Mouse (Mus musculus) R1 (cell line): ENCODE data around the gene Hs1bp3.

Experiments
- DNase-seq: peaks from one replicate; pipeline ENCODE4 v3.0.0-alpha.2; 2018; ENCODE audit warnings: low read depth, low spot score

Gene Hs1bp3

DNA sequence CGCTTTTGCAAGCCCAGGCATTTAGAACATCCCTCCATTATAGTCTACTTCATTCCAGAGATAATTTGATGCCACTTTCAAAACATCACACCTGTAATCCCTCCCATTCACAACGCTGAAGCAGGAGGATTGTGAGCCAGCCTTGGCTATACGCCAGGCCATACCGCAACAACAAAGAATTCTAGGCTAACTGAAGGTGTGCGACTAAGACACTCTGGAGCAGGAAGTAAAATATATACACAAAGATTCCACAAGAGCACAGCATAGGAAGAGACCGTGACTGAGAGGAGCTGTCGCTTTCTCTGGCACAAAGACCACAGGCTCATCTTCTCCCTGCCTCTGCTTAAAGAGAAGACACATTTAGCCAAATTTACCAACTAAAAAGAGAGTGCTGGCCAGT, 49.2 kb downstream of the Hs1bp3 start:
- no peak for DNase-seq

DNA sequence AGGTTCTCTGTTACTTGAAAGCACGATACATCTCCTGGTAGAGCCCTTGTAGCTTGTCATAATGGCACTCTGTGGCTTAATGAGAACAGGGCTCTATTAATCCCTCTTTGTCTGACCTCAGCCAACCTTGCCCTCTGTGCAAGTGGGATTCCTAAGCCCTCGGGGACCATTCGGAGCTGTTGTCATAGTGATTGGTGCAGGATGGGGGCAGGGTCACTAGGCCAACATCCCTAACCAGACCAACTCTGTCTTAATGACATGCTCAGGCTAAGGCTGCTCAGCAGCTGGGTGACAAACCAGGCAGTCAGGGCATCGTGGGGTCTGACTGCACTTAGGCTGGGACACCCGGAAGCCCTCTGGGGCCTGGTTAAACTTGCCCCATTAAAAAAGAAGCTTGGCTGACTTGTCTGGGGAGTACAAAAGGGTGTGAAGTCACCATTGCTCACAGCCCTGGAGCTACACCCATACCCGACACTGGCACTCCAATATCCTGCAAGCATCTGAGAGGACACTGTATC, 51.1 kb downstream of the Hs1bp3 start:
- DNase-seq, result no peak

DNA sequence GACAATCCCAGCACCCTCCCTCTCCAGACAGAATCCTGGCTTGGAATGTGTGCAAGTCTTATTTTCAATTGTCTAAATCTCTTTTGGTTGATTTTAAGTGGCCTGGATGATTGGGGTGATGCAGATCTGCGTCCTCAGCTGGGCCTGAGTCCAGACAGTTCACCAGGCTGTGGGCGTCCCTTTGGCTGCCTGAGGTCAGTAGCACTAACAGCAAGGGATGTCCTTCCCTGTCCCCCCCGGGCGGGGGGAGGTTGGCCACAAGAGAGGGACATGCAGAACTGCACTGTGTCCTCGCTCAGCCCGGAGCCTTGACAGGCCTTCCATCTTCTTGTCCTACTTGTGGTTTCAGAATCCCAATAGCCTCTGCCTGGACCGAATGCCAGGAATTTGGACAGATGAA, 52.1 kb downstream of the Hs1bp3 start:
- DNase-seq, result no peak

DNA sequence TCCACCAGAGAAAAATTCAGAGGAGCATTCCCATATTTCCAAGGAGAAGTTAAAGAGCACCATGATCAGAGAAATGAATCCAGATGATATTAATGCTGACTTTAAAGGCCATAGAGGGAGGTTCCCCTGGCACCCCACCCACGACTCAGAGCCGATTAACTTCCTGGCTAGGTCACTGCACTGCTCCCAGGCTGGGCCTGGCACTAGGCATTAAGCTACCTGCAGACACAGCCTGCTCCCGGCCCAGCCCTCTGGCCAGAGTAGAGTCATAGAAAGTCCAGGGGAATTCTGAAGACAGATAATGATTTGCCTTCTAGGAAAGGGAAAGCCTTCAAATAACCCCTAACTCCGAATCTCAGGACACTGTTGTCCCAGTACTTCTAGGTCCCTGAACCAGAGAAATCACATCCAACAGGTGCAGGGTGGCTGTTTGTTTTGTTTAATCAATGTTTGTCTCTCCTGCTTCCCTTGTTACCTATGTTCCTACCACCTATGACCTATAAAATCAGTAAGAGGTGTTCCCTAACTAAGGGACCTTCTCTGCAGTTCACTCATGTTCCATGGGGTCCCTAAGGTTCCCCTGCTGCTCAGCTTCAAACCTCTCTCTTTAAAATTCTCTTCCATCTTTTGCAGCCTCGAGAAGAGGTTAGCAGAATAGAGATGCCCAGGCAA, 52.8 kb downstream of the Hs1bp3 start:
- DNase-seq, result no peak

DNA sequence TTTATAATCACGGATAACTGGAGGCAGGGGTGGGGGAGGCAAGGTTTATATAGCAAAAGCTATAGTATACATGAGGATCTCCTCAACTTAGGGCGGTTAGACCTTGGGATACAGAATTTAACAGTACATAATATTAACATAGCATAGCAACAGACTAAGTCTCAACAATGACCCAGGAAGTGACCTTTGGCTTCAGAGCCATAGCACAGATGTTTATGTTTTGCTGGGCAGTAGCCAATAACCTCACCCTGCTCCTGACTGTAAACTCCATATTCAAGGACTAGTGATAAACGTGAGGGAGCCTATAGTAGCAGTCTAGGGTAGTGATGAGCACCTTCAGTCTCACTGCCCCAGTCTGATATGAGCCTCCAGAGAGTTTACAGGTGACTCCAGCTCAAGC, 53.5 kb downstream of the Hs1bp3 start:
- no peak for DNase-seq

DNA sequence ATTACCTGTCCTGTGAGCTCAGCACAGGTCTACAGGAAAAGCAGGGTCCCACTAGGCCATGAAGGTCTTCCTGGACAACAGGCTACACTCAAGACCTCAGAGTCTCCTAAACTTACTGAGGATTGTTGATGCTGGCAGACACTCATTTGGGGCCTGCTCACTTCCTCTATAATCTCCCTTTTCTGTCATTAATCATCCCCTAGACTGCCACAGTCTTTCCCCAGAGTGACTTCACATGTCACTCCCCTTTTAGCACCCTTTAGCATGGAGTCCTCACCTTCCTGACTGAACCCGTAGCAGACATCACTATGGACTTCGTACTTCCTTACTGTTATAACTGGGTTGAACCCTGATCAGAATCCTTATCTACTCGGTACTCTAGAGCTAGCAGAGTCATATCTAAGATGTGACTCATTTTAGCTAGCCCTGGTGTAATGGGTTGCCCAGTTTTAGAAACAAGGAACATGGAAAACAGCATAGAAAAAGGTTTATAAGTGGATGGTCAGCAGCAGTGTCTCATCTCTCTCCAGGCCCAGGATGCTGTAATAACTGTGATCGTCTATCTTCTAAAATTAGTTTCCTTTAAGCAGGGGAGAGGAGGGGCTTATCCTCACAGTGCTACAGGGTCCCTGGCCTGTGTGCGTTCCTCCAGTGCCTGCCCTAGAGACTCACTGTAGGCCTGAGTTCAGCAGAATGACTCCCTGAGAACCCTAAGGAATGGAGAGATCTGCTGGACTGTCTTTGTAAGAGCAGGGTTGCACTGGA, 58.7 kb downstream of the Hs1bp3 start:
- DNase-seq, result no peak

DNA sequence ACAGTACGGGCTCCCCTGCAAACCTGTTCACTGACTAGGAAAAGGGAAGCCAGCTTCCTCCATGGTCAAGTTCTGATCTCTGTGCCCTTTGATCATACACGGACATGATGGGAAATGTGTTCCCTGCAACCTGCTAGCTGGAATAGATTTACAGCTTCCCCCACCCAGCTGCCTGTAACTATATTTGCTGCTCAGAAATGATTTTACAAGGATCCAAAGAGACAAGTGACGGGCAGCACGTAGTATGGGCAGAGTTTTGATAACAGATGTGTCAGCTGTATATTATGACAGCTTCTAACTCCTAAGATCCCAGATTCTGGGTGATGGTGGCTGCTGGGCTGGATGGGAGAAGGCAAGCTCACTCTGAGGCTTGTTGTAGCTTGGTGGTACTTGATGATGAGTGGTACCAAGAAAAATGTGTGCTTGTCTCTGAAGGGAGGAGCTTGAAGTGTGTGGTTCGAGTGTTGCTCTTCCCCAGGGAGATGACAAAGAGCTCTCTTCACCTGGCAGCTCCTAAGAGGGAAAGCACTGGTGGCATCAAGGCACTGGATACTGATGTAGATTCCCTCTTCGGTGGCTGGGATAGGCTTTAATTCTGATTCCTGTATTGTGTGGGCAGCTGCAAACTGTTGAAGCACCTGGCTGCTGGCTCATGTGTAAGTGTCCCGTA, 59.4 kb downstream of the Hs1bp3 start:
- DNase-seq, result no peak

DNA sequence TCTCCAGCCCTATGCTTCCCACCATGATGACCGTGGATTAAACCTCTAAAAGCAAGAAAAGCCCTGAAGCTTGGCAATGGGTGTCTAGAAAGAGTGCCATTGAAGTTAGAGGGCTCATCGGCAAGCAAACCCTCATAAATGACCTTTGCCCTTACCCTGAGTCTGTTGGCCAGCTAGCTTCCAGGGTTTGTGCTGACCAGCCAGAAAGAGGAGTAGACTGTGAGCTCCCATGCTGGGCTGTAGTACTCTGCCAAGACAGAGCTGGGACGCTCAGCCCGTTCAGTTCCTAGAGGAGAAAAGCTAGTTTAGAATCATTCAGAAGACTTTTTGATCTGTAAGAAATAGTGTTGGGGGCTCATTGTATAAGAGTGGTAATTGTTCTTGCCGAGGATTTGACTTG, 60.5 kb downstream of the Hs1bp3 start:
- no peak for DNase-seq

DNA sequence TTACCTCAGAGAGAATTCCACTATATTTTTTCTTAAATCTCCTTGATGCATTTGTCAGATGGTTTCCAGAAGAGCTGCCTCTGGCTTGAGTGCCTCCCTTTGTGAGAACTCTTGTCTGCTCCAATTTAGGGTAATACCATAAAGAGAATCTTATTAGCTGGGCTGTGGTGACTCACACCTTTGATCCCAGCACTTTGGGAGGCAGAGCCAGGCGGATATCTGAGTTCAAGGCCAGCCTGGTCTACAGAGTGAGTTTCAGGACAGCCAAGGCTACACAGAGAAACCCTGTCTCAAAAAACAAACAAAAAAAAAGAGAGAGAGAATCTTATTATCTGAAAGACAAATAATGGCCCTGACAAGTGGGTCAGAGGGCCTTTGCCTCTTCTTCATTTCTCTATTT, 63.9 kb downstream of the Hs1bp3 start:
- DNase-seq, result no peak

DNA sequence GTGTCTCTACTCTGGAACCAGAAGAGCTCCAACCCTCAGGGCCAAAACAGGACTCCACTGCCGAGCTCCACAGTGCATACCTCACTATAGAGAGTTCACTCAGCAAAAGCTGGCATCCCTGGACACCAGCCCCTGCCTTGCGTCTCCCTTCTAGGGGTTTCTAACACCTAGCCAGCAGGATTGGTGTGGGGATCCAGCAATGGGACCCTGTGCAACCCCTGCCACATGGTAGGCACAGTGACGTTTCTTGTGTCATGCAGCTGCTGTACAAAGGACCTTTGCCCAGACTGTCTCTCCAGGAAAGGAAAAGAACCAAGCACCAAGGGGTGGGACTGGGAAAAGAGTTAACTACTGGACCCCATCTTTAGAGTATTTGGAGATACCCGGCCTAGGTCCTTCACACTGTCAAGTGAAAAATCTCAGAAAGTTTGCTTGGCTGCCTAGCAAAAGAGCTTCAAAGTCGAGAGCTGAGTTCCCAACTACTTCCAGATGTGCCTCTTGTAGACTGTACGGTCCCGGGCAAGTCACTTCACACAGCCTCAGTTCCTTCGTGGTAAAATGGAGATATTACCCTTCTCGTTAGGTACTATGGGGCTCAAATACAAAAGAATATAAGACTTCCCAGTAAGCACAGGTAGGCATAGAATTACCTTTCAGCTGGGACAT, 64.9 kb downstream of the Hs1bp3 start:
- DNase-seq, result no peak

DNA sequence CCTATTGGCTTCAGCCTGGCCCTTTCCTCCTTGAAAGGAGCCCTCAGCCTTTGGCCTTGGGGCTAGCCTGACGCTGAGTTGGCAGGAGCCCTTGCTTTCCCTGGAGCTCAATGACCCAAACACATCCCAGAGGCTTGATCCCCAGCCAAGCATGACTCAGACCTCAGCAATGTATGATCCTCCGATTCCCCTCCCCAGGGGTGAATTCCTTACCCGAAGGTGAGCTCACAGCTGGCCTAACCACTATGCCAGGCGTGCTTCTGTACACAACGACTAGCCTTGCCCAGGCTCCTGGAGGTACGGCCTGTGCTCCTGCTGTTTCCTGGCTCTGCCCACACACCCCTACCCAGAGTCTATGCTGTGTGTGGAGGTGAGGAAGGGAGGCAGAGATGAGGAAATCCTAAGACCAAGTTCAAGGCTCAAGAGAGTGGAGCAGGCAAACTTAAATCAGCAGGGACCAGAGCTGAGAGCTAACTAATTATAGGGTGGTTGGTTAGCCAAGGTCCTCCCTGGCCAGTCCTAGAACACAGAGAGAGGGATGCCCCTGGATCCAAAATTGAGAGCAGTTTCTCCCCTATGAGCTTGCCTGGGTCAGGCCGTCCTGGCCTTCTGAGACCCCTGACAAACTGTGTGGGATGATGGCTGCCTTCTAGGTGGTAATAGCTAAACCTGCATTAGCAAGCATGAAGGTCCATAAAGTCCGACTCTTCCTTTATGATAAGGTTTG, 66.7 kb downstream of the Hs1bp3 start:
- peak; percentile 25 for DNase-seq

DNA sequence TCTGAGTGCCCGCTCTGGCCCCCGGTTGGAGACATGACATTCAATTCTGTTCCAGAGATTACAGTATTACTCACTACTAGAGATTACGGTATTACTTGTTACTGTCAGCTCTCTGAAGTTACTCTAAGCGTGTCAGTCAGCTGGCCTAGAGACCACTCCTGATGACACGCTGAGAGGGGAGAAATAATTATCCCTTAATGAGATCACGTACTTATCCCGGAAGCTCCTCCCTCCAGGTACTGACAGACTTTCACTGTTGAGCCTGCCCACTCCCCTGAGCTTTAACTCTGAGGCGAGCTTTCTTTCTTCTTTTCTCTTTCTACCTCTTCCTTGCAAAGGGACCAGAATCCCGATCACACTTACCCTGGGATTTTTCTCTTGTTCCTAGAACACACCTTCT, 67.7 kb downstream of the Hs1bp3 start:
- DNase-seq, result no peak

DNA sequence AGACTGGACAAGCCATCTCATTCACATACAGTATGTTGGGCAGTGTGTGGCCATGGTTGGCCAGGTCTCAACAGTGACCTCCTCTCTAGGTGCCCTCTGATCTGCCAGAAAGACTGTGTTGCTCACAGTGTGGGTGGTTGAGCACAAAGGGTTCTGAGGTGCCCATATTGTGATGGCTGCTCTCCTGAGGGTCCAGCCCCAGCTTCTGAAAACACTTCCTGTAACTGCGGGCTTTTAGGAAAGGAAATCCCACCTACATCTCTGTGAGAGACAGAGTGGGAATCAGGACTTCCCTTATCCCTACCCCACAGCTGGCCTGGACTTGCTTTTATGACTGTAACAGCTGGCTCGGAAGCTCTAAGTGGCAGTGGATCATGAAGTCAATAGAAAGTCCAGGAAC, 68.7 kb downstream of the Hs1bp3 start:
- DNase-seq, result no peak

DNA sequence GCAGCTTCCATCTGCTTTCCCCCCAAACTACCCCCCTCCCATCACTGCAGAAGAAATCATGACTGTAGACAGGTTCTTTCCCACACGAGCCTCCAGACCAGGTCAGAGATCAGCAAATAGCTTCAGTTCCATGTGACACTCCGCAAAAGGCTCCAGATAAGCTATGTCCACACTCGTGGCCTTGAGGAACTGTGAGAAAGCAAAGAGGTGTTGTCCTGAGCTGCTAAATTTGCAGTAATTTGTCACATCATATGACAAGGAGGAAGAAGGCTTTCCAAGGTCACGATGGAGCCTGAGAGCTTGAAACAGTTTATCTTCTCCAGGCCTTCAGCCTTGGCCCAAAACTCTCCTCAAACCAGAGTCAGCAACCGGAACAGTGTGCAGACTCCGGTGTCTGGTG, 70.6 kb downstream of the Hs1bp3 start:
- DNase-seq, result no peak

DNA sequence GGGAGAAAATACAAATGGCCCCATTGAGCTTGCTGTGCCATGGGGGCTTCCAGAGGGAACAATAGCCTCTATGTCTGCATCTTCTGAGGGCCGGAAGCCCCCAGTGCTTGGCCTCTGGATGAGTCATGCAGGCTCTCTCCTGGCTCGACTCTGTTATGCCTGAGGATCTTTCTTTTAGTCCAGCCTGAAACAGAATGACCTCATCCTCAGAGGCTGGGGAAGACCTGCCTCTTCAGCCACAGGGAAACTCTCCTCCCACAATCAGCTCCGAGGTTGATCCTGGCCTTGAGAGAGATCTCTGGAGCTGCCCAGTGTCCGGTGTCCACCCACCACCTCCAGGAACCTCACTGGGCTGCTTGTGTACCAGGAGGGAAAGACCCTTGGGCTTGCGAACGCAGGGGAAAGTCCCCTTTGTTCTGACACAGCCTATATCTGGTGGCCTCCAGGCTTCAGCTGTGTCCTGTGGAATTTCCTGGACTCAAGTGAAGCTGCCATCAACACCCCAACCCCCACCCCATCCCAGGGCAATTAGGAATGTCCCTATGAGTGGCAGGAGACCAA, 73.3 kb downstream of the Hs1bp3 start:
- DNase-seq, result no peak

DNA sequence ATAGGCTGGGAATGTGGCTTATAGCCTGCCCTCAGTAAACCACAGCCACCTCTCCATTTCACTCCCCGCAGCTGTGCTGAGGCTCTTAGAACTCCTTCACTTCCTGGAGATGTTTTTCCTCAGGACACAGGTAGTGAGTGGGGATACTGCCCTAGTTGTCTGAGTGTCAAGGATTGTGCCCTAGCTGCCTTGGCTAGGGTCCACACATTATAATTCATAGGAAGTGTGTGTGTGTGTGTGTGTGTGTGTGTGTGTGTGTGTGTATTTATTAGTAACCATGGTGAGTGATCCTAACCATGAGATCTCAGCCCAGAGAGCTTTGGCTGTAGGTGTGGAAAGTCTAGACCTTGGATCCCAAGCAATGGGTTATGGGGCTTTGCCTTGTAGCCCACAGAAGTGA, 74.0 kb downstream of the Hs1bp3 start:
- no peak for DNase-seq

DNA sequence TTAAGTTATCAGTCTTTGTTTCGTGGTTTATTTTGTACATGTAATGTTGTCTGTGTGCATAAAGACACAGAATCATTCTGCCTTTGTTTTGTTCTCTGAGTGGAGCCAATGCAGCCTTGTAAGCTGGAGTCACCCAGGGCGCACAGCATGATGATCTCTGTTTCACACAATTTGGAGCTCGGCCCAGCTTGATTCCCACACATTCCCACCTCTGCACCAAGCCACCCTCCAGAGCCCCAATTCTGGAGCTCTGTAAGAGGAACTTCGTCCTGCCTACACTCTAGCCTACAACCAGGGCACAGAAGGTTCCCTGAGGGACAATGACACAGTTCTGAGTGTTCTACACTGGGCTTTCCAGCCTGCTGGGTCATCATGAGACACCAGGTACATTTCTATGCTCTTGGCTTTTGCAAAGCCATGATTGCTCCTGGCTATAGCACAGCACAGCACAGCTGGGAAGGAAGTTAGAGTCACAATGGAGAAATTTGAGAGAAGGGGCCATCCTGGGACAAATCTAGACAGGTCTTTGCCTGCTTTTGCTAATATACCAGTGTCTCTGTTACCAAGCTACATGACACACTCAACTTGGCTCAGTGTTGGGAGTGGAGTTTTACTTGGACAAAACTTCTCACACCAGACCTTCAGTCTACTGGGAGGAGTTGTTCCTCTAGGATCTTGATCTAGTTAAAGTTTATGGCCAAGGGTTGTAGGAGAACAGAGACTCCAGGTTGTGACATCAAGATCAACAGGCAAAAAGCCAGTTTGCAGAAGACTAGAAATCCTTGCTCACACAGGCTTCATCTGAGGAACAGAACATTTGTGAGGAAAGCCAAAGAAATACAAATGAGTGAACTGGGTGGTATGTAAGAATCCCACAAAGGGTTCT, 75.5 kb downstream of the Hs1bp3 start:
- no peak for DNase-seq

DNA sequence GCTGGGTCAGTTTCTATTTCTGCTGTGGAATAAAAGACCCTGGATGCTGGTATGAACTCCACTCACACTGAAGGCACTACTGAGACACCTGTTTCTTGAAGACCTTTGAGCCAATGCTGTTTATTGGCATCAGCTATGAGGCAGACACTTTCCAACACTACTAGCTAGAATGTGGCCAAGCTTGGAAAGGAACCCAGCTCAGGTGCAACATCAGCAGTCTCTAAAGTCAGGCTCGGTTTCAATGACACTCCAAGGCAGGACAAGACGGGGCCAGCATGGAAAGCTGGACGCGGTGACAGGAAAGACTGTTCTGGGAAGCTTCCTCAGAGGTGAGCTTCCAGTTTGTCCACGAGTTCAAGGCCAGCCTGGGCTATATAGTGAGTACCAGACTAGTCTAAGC, 80.0 kb downstream of the Hs1bp3 start:
- DNase-seq, result no peak
